Mouse (Mus musculus) brain, embryonic 14.5 days (tissue): ENCODE measurements at regions not wholly inside any gene's neighbourhood (a gene's known extent, or its start where the extent isn't known, plus 50 kb on each side); places are given as distances from the start of the nearest gene placed in this dataset.

Source experiments
- CTCF ChIP-seq: fragments of 200-500 bp; IDR thresholded peaks from 2 replicates; pipeline ENCODE4 v1.5.1; 2012; ENCODE audit warnings: inconsistent platforms, mild to moderate bottlenecking, moderate library complexity, borderline replicate concordance; ENCODE audit not compliant: insufficient read depth, insufficient read length; ENCODE audit errors: extremely low read depth
- POLR2A ChIP-seq: fragments of 200-500 bp; IDR thresholded peaks from 2 replicates; pipeline ENCODE4 v1.6.1; 2012; ENCODE audit warnings: mild to moderate bottlenecking, inconsistent platforms, borderline replicate concordance; ENCODE audit not compliant: poor library complexity, insufficient read depth, insufficient read length, severe bottlenecking; ENCODE audit errors: extremely low read depth

GRCm38 (mm10) chr12:26767551-26767950 lies 298.5 kb downstream of the Cmpk2 start:
- TF ChIP-seq CTCF = no peak
- TF ChIP-seq POLR2A = no peak
